Mouse (Mus musculus) CH12.LX (cell line): ENCODE data around the gene Tpi1. TPM values are rescaled to one million over a fixed set of nuclear protein-coding genes. Genes with fewer than 3 reads are reported as not detected.

Experiments
- DNase-seq: peaks from one replicate; pipeline ENCODE4 v3.0.0-alpha.2; 2013; ENCODE audit errors: extremely low read depth
- H3K27ac ChIP-seq: 2 replicates; pipeline ENCODE4 v1.5.1; 2012; ENCODE audit warnings: low read depth, mild to moderate bottlenecking, control low read depth, moderate library complexity; ENCODE audit not compliant: insufficient read depth
- H3K27me3 ChIP-seq: replicated peaks from 2 replicates; pipeline ENCODE3; 2012; ENCODE audit warnings: inconsistent platforms
- H3K36me3 ChIP-seq, 2 experiments: replicated peaks in 1 of 2; 2 replicates each; pipeline versions ENCODE3 to v1.6.1; 2012; ENCODE audit warnings: inconsistent platforms in 1 of 2, low read length in 1 of 2, mild to moderate bottlenecking in 1 of 2, mixed read lengths in 1 of 2, moderate library complexity in 1 of 2; ENCODE audit not compliant: control insufficient read depth in 1 of 2, insufficient read depth in 1 of 2
- H3K4me1 ChIP-seq, 2 experiments: 2 replicates each; pipeline ENCODE4 v1.6.1; 2012; ENCODE audit warnings: inconsistent platforms in 1 of 2, moderate library complexity in 1 of 2; ENCODE audit not compliant: insufficient read depth in 2 of 2, control insufficient read depth in 1 of 2
- H3K4me2 ChIP-seq: 2 replicates; pipeline ENCODE4 v1.6.1; 2012; ENCODE audit warnings: low read depth, mild to moderate bottlenecking, control low read depth; ENCODE audit not compliant: poor library complexity, insufficient read depth, severe bottlenecking
- H3K4me3 ChIP-seq, 3 experiments: fragments of 150-350 bp in 1 of 3; sonication (generic) in 1 of 3; replicated peaks in 1 of 3; 2 replicates each; pipeline versions ENCODE3 to v1.5.1; 2011 to 2012; ENCODE audit warnings: low read depth in 2 of 3, low read length in 2 of 3, mild to moderate bottlenecking in 2 of 3, moderate library complexity in 2 of 3, control low read depth in 1 of 3, improper control_type of control experiment in 1 of 3, inconsistent platforms in 1 of 3, mixed read lengths in 1 of 3; ENCODE audit not compliant: poor library complexity in 1 of 3
- H3K79me2 ChIP-seq: replicated peaks from 2 replicates; pipeline ENCODE4 v1.6.1; 2012; ENCODE audit warnings: mild to moderate bottlenecking, moderate library complexity; ENCODE audit not compliant: control insufficient read depth, poor library complexity, insufficient read depth, severe bottlenecking; ENCODE audit errors: extremely low read depth
- H3K9ac ChIP-seq: 2 replicates; pipeline ENCODE4 v1.6.1; 2012; ENCODE audit warnings: low read depth, mild to moderate bottlenecking, control low read depth, moderate library complexity; ENCODE audit not compliant: insufficient read depth
- H3K9me3 ChIP-seq: replicated peaks from 2 replicates; pipeline ENCODE3; 2012; ENCODE audit warnings: low read length, inconsistent platforms, mixed read lengths
- CHD1 ChIP-seq: IDR thresholded peaks from 2 replicates; pipeline ENCODE4 v1.6.1; 2012; ENCODE audit warnings: low read depth, low read length, improper control_type of control experiment, inconsistent platforms
- CHD2 ChIP-seq: IDR thresholded peaks from 2 replicates; pipeline ENCODE4 v1.6.1; 2011; ENCODE audit warnings: low read length, improper control_type of control experiment
- E2F4 ChIP-seq: IDR thresholded peaks from 2 replicates; pipeline ENCODE4 v1.6.1; 2011; ENCODE audit warnings: low read depth, low read length, improper control_type of control experiment; ENCODE audit not compliant: insufficient replicate concordance
- ELF1 ChIP-seq: IDR thresholded peaks from 2 replicates; pipeline ENCODE4 v1.6.1; 2014; ENCODE audit warnings: low read depth, mild to moderate bottlenecking, inconsistent platforms, low read length, improper control_type of control experiment
- EP300 ChIP-seq: IDR thresholded peaks from 2 replicates; pipeline ENCODE4 v1.6.1; 2011; ENCODE audit warnings: low read length, improper control_type of control experiment
- GABPA ChIP-seq: IDR thresholded peaks from 2 replicates; pipeline ENCODE4 v1.6.1; 2012; ENCODE audit warnings: low read depth, low read length, improper control_type of control experiment, inconsistent platforms; ENCODE audit not compliant: insufficient replicate concordance
- IRF4 ChIP-seq: IDR thresholded peaks from 2 replicates; pipeline ENCODE4 v1.6.1; 2014; ENCODE audit warnings: low read depth, mild to moderate bottlenecking, inconsistent platforms, low read length, improper control_type of control experiment
- MAZ ChIP-seq: IDR thresholded peaks from 2 replicates; pipeline ENCODE4 v1.6.1; 2012; ENCODE audit warnings: low read depth, mild to moderate bottlenecking, inconsistent platforms, low read length, improper control_type of control experiment, moderate library complexity
- MXI1 ChIP-seq: IDR thresholded peaks from 2 replicates; pipeline ENCODE4 v1.6.1; 2011; ENCODE audit warnings: mild to moderate bottlenecking, low read depth, low read length, improper control_type of control experiment
- MYC ChIP-seq: IDR thresholded peaks from 2 replicates; pipeline ENCODE4 v1.6.1; 2011; ENCODE audit warnings: low read depth, mild to moderate bottlenecking, improper control_type of control experiment, low read length
- PAX5 ChIP-seq: IDR thresholded peaks from 2 replicates; pipeline ENCODE4 v1.6.1; 2012; ENCODE audit warnings: low read length, inconsistent platforms, mixed read lengths
- POLR2AphosphoS2 ChIP-seq: IDR thresholded peaks from 2 replicates; pipeline ENCODE4 v1.6.1; 2011; ENCODE audit warnings: low read depth, low read length, improper control_type of control experiment
- RAD21 ChIP-seq: IDR thresholded peaks from 2 replicates; pipeline ENCODE4 v1.6.1; 2011; ENCODE audit warnings: low read depth, mild to moderate bottlenecking, low read length, improper control_type of control experiment, moderate library complexity
- RCOR1 ChIP-seq: conservative IDR thresholded peaks from 2 replicates; pipeline ENCODE4 v1.6.1; 2012; ENCODE audit warnings: low read depth, mild to moderate bottlenecking, inconsistent platforms, low read length, improper control_type of control experiment
- SIN3A ChIP-seq: IDR thresholded peaks from 2 replicates; pipeline ENCODE4 v1.6.1; 2012; ENCODE audit warnings: low read length, improper control_type of control experiment, inconsistent platforms
- SMC3 ChIP-seq: IDR thresholded peaks from 2 replicates; pipeline ENCODE4 v1.6.1; 2011; ENCODE audit warnings: low read depth, low read length, improper control_type of control experiment
- TBP ChIP-seq: conservative IDR thresholded peaks from 2 replicates; pipeline ENCODE4 v1.6.1; 2011; ENCODE audit warnings: low read depth, low read length, improper control_type of control experiment
- USF1 ChIP-seq: IDR thresholded peaks from 2 replicates; pipeline ENCODE4 v1.6.1; 2014; ENCODE audit warnings: low read depth, mild to moderate bottlenecking, inconsistent platforms, low read length, improper control_type of control experiment
- ZKSCAN1 ChIP-seq: IDR thresholded peaks from 2 replicates; pipeline ENCODE4 v1.6.1; 2012; ENCODE audit warnings: low read depth, inconsistent platforms, low read length, improper control_type of control experiment, borderline replicate concordance
- dilution Hi-C: fragments of 300-500 bp; cut with MboI; formaldehyde crosslinking; loops from 2 replicates; pipeline ENCODE4 v1.14.3; 2020; ENCODE audit warnings: low sequenced_read_pairs; ENCODE audit not compliant: extremely low pct_unique_long_range_greater_than_20kb, extremely low pct_ligation_motif_present
- in situ Hi-C: fragments of 300-500 bp; cut with MboI; formaldehyde crosslinking; loops from 3 replicates; pipeline ENCODE4 v1.14.3; 2019; ENCODE audit warnings: low sequenced_read_pairs, low pct_ligation_motif_present, low pct_unique_long_range_greater_than_20kb, mixed read lengths
- polyA plus RNA-seq: library from polyadenylated mRNA; unstranded; fragments of >175 nt; gene quantifications from 2 replicates; pipeline ENCODE4 v1.2.1, GENCODE M21; 2012; ENCODE audit warnings: low read depth; ENCODE audit not compliant: insufficient read length
- total RNA-seq, 2 experiments: library from RNA; depleted of rRNA; stranded (reverse); fragments of 300-350 nt in 1 of 2; fragments of >200 nt in 1 of 2; gene quantifications; 2 replicates each; pipeline ENCODE4 v1.2.3; 2012 to 2014

Gene Tpi1
- total and polyA plus RNA-seq, 3 experiments: 758 to 1,645 (median 1,303) TPM

- no peaks in the 10 kb centered on the region for H3K79me2 ChIP-seq
- TF ChIP-seq MYC: no peak
- TF ChIP-seq ZKSCAN1: no peak
- no peak for TF ChIP-seq RCOR1
- TF ChIP-seq POLR2AphosphoS2: no peak
- no peak for TF ChIP-seq MAZ
- no peak for TF ChIP-seq CHD1
- TF ChIP-seq TBP: no peak
- no peak for TF ChIP-seq RAD21
- TF ChIP-seq MXI1: no peak
- TF ChIP-seq EP300: no peak
- no peak for TF ChIP-seq USF1
- TF ChIP-seq GABPA: no peak
- TF ChIP-seq SIN3A: no peak
- no peak for TF ChIP-seq SMC3
- TF ChIP-seq IRF4: no peak
- no peak for TF ChIP-seq PAX5
- no peak for TF ChIP-seq E2F4
- dilution Hi-C loops: no loop called here
- H3K9me3 ChIP-seq: no peaks in the 10 kb centered on the region
- no peaks in the 10 kb centered on the region for H3K36me3 ChIP-seq
- no peak overlapping the region for H3K27ac ChIP-seq
- 0 out of 2 replicates have a peak overlapping the region, but pooled peaks have one; percentile 20 for H3K9ac ChIP-seq
- peaks cover 27 to 34% of the 10 kb centered on the region in 2 experiments for H3K4me1 ChIP-seq
- in situ Hi-C loops: loop anchor here (25.0 kb wide), 1 partner anchor 175 kb away; the partner anchor contains the start of genes Acrbp and Ing4
- H3K27me3 ChIP-seq: peaks cover 26% of the 10 kb centered on the region
- peak overlapping the region in 2 of 3 experiments; percentile 50 to 54 for H3K4me3 ChIP-seq
- no peak for DNase-seq
- peak overlapping the region; percentile 42 for H3K4me2 ChIP-seq
Observed at GRCm38 (mm10) chr6:124862406-124863124, 48.5 kb upstream of the Tpi1 start.

- Histone ChIP-seq H3K36me3 (no peaks in the 10 kb centered on the region), H3K4me2 (no peak overlapping the region), H3K4me3 (no peak overlapping the region), H3K27ac (no peak overlapping the region), H3K27me3 (peaks cover 26% of the 10 kb centered on the region), H3K79me2 (no peaks in the 10 kb centered on the region), H3K9ac (no peak overlapping the region), H3K4me1 (peaks cover 27 to 34% of the 10 kb centered on the region in 2 experiments), H3K9me3 (no peaks in the 10 kb centered on the region)
- TF ChIP-seq PAX5 (no peak), CHD2 (peak; percentile 7; the same call in 1 of the 2 replicates), ELF1 (peak; percentile 29; the same call in 1 of the 2 replicates)
- dilution Hi-C loops: no loop called here
- in situ Hi-C loops: loop anchor here (25.0 kb wide), 1 partner anchor 175 kb away; the partner anchor contains the start of genes Acrbp and Ing4
- no peak for DNase-seq
Observed at GRCm38 (mm10) chr6:124861802-124862201, 47.7 kb upstream of the Tpi1 start.
